Mouse (Mus musculus): ENCODE measurements around the gene Ampd1. TPM values are rescaled to one million over a fixed set of nuclear protein-coding genes. Genes with fewer than 3 reads are reported as not detected.

Ampd1 gene
- 0.09 TPM in 1 of 2 replicates, not detected in the other for polyA plus RNA-seq (2015; fragmentation: Nextera tagmentation; extraction: Ambion mirVana)

GRCm38 (mm10) chr3:103073771-103074170 lies at the start of gene Ampd1:
Gene Ampd1 (plus strand): TSS chr3:103074014.
- no peak for ATAC-seq (replicated peaks)
- H3K27me3 ChIP-seq = no peaks in the 10 kb centered on the region
- no peak within 1 kb of the TSS for H3K9ac ChIP-seq (replicated peaks)
- H3K27ac ChIP-seq (replicated peaks) = no peak within 1 kb of the TSS
- no peak within 1 kb of the TSS for H3K4me3 ChIP-seq
- no peaks in the 10 kb centered on the region for H3K9me3 ChIP-seq
- H3K36me3 ChIP-seq = peaks cover 7% of the 10 kb centered on the region
- H3K4me1 ChIP-seq = no peaks in the 10 kb centered on the region
- 76% methylated on average over 5 of the region's 5 CpGs for WGBS
- no peak within 1 kb of the TSS for H3K4me2 ChIP-seq (replicated peaks)

DNA sequence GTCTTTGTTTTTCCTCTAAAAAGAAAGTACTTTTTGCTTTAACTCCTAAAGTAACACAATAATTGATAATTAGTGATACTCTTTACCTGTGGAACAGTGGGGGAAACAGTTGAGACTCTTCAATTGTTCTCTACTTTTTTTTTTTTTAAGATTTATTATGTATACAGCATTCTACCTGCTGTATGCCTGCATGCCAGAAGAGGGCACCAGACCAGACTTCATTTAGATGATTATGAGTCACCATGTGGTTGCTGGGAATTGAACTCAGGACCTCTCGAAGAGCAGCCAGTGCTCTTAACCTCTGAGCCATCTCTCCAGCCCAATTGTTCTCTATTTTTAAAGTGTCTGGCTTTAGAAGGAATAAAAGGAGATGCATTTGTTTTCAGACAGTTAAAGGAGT lies 47.6 kb upstream of the Ampd1 start:
- H3K4me1 ChIP-seq = peaks cover 20% of the 10 kb centered on the region
- no peaks in the 10 kb centered on the region for H3K27me3 ChIP-seq
- H3K27ac ChIP-seq (replicated peaks) = no peak overlapping the region
- H3K9ac ChIP-seq (replicated peaks) = no peak overlapping the region
- no peak for ATAC-seq (replicated peaks)
- H3K4me3 ChIP-seq = no peak overlapping the region
- peaks cover 28% of the 10 kb centered on the region for H3K36me3 ChIP-seq
- 81% methylated on average over 1 of the region's 1 CpGs for WGBS
- H3K4me2 ChIP-seq (replicated peaks) = no peak overlapping the region
- no peaks in the 10 kb centered on the region for H3K9me3 ChIP-seq

GRCm38 (mm10) chr3:103040285-103040684 lies 33.5 kb upstream of the Ampd1 start:
- Histone ChIP-seq H3K4me3 (no peak overlapping the region), H3K4me1 (no peaks in the 10 kb centered on the region), H3K9ac (replicated peaks) (no peak overlapping the region), H3K36me3 (peaks cover 66% of the 10 kb centered on the region), H3K4me2 (replicated peaks) (no peak overlapping the region), H3K27ac (replicated peaks) (no peak overlapping the region), H3K27me3 (no peaks in the 10 kb centered on the region), H3K9me3 (no peaks in the 10 kb centered on the region)
- ATAC-seq (replicated peaks) = no peak
- 97% methylated on average over 6 of the region's 6 CpGs for WGBS

DNA sequence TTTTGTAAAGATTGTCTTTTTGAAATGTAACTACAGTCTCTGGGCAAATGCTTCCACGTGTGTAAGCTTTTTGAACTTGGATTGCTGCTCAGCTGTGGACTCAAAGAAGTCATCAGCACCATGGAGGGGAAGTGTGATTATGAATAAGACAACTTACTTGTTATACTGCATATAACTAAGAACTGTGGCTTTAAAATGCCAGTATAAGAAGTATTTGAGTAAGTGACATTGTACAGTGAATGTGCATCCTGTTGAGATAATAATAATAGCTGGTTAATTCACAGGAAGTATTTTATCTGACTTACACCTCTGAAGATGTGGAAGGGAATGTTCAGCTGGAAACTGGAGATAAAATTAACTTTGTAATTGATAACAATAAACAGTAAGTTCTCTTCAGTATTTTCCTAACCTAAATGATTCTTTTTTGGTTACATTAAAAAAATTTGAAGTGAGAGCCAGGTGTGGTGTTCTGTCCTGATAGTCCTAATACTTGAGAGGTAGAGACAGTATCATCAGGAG lies 32.9 kb upstream of the Ampd1 start:
- Histone ChIP-seq H3K27me3 (no peaks in the 10 kb centered on the region), H3K4me1 (no peaks in the 10 kb centered on the region), H3K9ac (replicated peaks) (no peak overlapping the region), H3K4me3 (no peak overlapping the region), H3K4me2 (replicated peaks) (no peak overlapping the region), H3K36me3 (peaks cover 72% of the 10 kb centered on the region), H3K9me3 (no peaks in the 10 kb centered on the region), H3K27ac (replicated peaks) (no peak overlapping the region)
- WGBS = 88% methylated on average over 1 of the region's 1 CpGs
- no peak for ATAC-seq (replicated peaks)

GRCm38 (mm10) chr3:103056016-103056595 lies 17.7 kb upstream of the Ampd1 start:
- Histone ChIP-seq H3K27ac (replicated peaks) (no peak overlapping the region), H3K27me3 (no peaks in the 10 kb centered on the region), H3K4me2 (replicated peaks) (no peak overlapping the region), H3K9ac (replicated peaks) (no peak overlapping the region), H3K36me3 (peaks cover 64% of the 10 kb centered on the region), H3K4me1 (peaks cover 16% of the 10 kb centered on the region), H3K9me3 (no peaks in the 10 kb centered on the region), H3K4me3 (no peak overlapping the region)
- 88% methylated on average over 5 of the region's 5 CpGs for WGBS
- ATAC-seq (replicated peaks) = no peak

GRCm38 (mm10) chr3:103057752-103058151 lies 16.1 kb upstream of the Ampd1 start:
- peak overlapping the region; percentile 67 for H3K4me2 ChIP-seq (replicated peaks)
- no peaks in the 10 kb centered on the region for H3K9me3 ChIP-seq
- H3K36me3 ChIP-seq = peaks cover 64% of the 10 kb centered on the region
- 1% methylated on average over 10 of the region's 10 CpGs for WGBS
- peaks cover 17% of the 10 kb centered on the region for H3K4me1 ChIP-seq
- H3K4me3 ChIP-seq = peak overlapping the region; percentile 79
- H3K9ac ChIP-seq (replicated peaks) = peak overlapping the region; percentile 85
- H3K27me3 ChIP-seq = no peaks in the 10 kb centered on the region
- H3K27ac ChIP-seq (replicated peaks) = peak overlapping the region; percentile 97
- peak; percentile 56 for ATAC-seq (replicated peaks)

DNA sequence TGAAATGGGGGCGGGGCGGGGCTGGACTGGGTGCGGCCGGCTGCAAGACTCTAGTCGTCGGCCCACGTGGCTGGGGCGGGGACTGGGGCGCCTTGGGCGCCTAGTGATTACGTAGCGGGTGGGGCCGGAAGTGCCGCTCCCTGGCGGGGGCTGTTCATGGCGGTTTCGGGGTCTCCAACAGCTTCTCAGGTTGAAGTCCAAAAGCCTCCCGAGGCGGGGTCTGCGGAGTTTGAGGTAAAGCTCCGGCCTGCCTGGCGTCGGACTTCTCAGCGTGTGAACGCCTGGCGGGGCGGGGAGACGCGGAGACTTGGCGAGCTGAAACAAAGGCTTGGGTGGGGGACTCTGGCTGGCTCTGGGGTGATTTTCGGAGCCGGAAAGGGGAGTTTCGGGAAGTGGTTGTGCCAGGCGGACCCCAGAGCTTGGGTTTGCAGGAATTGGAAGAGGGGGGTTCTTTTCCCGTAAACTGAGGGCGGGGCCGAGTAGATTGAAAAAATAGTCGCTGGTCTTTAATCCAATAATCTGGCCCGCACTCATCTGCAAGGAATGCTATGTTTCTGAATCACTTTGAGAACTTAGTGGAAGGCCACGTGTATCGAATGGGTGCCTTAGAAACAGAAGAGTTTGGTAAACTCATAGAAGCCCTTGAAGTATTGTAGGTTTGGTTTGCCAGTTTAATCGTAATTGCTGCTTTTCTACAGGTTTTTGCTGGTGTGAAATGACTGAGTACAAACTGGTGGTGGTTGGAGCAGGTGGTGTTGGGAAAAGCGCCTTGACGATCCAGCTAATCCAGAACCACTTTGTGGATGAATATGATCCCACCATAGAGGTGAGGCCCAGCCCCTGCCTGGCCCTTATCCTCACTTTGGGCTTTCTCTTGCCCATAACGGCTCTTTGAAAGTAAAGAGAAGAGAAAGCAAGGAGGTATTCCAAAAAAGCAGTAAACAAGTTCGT lies 15.3 kb upstream of the Ampd1 start, which contains the start of gene Nras:
TSS of gene Nras (plus strand) at position 79 of the 951 bp plus-strand sequence.
- peaks cover 17% of the 10 kb centered on the region for H3K4me1 ChIP-seq
- H3K27ac ChIP-seq (replicated peaks) = peak within 1 kb of the TSS; percentile 97
- H3K36me3 ChIP-seq = peaks cover 66% of the 10 kb centered on the region
- H3K4me2 ChIP-seq (replicated peaks) = peak within 1 kb of the TSS; percentile 67
- 2% methylated on average over 46 of the region's 46 CpGs for whole genome bisulfite sequencing
- no peaks in the 10 kb centered on the region for H3K27me3 ChIP-seq
- ATAC-seq (replicated peaks) = peak; percentile 99
- H3K9ac ChIP-seq (replicated peaks) = peak within 1 kb of the TSS; percentile 85
- no peaks in the 10 kb centered on the region for H3K9me3 ChIP-seq
- peak within 1 kb of the TSS; percentile 79 for H3K4me3 ChIP-seq

DNA sequence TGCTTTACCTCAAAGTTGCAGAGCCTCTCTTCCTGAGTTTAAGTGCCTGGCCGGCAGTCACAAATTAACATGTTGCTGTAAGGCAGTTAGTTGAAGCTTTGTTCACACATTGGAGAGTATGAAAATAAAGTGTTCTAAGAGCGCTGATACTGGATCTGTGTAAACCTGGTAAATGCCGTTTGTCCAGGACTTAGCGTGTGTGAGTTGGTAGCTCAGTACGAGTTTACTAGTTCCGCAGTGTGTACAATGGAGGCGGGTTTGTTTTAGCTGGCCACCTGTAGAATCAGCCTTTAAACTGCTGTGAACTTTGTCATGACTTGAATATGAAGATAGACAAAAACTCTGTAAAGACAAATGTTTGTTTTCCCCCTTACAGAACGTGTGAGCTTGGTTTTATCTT lies 6.9 kb upstream of the Ampd1 start:
- Histone ChIP-seq H3K4me1 (no peaks in the 10 kb centered on the region), H3K36me3 (peaks cover 65% of the 10 kb centered on the region), H3K27ac (replicated peaks) (no peak overlapping the region), H3K9ac (replicated peaks) (no peak overlapping the region), H3K4me2 (replicated peaks) (no peak overlapping the region), H3K27me3 (no peaks in the 10 kb centered on the region), H3K9me3 (no peaks in the 10 kb centered on the region), H3K4me3 (no peak overlapping the region)
- no peak for ATAC-seq (replicated peaks)
- WGBS = 94% methylated on average over 8 of the region's 8 CpGs

DNA sequence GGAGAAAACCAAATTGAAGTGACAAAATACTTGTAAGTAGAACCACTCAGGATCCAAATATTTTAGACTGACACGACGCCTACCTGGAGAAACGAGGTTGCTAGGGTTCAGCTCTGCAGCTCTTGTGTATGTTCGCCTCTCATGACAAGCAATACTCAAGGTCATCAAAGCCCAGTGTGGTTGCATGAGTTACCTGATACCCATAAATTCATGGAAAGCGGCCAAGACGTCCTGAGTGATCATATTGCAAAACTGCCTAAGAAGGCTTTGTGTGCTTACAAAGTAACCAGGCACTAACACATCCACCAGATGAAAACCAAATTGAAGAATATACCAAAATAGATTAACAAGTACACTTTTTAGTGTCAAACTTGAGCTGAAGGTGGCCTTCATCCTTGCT lies 4.8 kb upstream of the Ampd1 start:
- peaks cover 46% of the 10 kb centered on the region for H3K36me3 ChIP-seq
- H3K9me3 ChIP-seq = no peaks in the 10 kb centered on the region
- H3K27ac ChIP-seq (replicated peaks) = no peak overlapping the region
- H3K27me3 ChIP-seq = no peaks in the 10 kb centered on the region
- no peak overlapping the region for H3K4me3 ChIP-seq
- ATAC-seq (replicated peaks) = no peak
- WGBS = 93% methylated on average over 6 of the region's 6 CpGs
- no peak overlapping the region for H3K4me2 ChIP-seq (replicated peaks)
- H3K9ac ChIP-seq (replicated peaks) = no peak overlapping the region
- no peaks in the 10 kb centered on the region for H3K4me1 ChIP-seq

DNA sequence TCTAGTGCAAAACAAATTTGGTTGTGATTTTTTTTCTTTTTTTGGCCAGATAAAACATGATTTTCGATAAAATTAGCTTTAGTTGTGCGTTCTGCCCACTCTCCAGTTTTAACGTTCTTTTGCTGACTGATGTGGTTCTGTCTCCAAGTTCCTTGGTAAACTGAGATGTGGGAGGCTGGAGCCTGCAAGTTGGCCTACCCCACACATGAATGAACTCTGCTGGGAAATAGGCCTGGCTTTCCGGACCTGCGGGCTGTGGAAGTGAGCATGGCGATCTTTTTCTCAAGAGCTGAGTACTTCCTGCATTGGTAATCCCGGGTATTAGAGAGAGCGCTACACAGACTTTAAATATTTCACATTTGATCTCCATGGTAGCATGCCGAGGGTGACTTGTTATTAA lies 2.1 kb downstream of the Ampd1 start:
- Histone ChIP-seq H3K4me3 (no peak overlapping the region), H3K4me2 (replicated peaks) (no peak overlapping the region), H3K27me3 (no peaks in the 10 kb centered on the region), H3K9me3 (no peaks in the 10 kb centered on the region), H3K4me1 (no peaks in the 10 kb centered on the region), H3K9ac (replicated peaks) (no peak overlapping the region), H3K36me3 (no peaks in the 10 kb centered on the region), H3K27ac (replicated peaks) (no peak overlapping the region)
- WGBS = 93% methylated on average over 9 of the region's 9 CpGs
- no peak for ATAC-seq (replicated peaks)

DNA sequence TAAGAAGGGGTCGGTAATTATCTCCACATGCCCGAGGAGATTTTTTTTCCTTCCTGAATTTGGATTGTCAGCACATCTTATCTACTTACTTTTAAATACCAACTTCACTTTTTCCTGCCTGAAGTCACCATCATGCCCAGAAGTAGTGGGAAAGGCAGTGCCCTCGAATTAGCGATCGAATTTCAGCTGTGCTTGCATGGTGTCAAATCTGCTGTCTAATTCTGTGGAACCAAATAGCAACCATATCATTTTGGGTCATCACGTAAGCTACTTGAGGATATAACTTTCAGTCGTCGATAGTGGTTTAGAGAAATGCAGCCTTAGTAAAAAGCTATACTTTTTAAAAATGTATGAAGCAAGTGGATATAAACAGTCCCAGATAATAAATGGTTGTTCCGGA lies 2.7 kb downstream of the Ampd1 start:
- H3K4me3 ChIP-seq = no peak overlapping the region
- no peak overlapping the region for H3K27ac ChIP-seq (replicated peaks)
- H3K9me3 ChIP-seq = no peaks in the 10 kb centered on the region
- H3K36me3 ChIP-seq = no peaks in the 10 kb centered on the region
- ATAC-seq (replicated peaks) = no peak
- no peak overlapping the region for H3K4me2 ChIP-seq (replicated peaks)
- 96% methylated on average over 9 of the region's 9 CpGs for WGBS
- H3K4me1 ChIP-seq = no peaks in the 10 kb centered on the region
- H3K9ac ChIP-seq (replicated peaks) = no peak overlapping the region
- no peaks in the 10 kb centered on the region for H3K27me3 ChIP-seq

GRCm38 (mm10) chr3:103079301-103079700 lies 5.5 kb downstream of the Ampd1 start:
- Histone ChIP-seq H3K4me1 (no peaks in the 10 kb centered on the region), H3K27me3 (no peaks in the 10 kb centered on the region), H3K9me3 (no peaks in the 10 kb centered on the region), H3K4me3 (no peak overlapping the region), H3K36me3 (no peaks in the 10 kb centered on the region), H3K27ac (replicated peaks) (no peak overlapping the region), H3K9ac (replicated peaks) (no peak overlapping the region), H3K4me2 (replicated peaks) (no peak overlapping the region)
- ATAC-seq (replicated peaks) = no peak
- WGBS = 85% methylated on average over 9 of the region's 9 CpGs

Data from forebrain, embryonic 15.5 days (tissue).